Mouse (Mus musculus) bone marrow, adult 2 months (tissue): ENCODE results near the gene C87436. TPM values are rescaled to one million over a fixed set of nuclear protein-coding genes. Genes with fewer than 3 reads are reported as not detected.

ENCODE experiments used
- H3K27ac ChIP-seq: fragments of 200-500 bp; 2 replicates; pipeline ENCODE4 v1.5.1; 2012; ENCODE audit warnings: low read depth, mild to moderate bottlenecking, control low read depth, inconsistent platforms, low read length; ENCODE audit not compliant: control insufficient read depth, poor library complexity, insufficient read depth
- H3K4me1 ChIP-seq: fragments of 200-500 bp; 2 replicates; pipeline ENCODE4 v1.6.1; 2011; ENCODE audit warnings: low read length; ENCODE audit not compliant: control insufficient read depth, insufficient read depth
- H3K4me3 ChIP-seq: fragments of 200-500 bp; replicated peaks from 2 replicates; pipeline ENCODE3; 2011; ENCODE audit warnings: mild to moderate bottlenecking, low read depth, low read length, control low read depth; ENCODE audit not compliant: control insufficient read depth
- CTCF ChIP-seq: fragments of 200-500 bp; IDR thresholded peaks from 2 replicates; pipeline ENCODE4 v1.5.1; 2011; ENCODE audit warnings: low read length, control low read depth; ENCODE audit not compliant: control insufficient read depth, insufficient read depth
- POLR2A ChIP-seq: fragments of 200-500 bp; IDR thresholded peaks from 2 replicates; pipeline ENCODE4 v1.6.1; 2011; ENCODE audit warnings: low read depth, mild to moderate bottlenecking, control low read depth, low read length, borderline replicate concordance; ENCODE audit not compliant: control insufficient read depth
- WGBS: fragments of 180-500 bp; shearing (Covaris S2); methylation state at CpG from one replicate; pipeline ENCODE4 v1.1.7; 2018; 5-methylcytosine and 5-hydroxymethylcytosine counted together
- polyA plus RNA-seq: library from polyadenylated mRNA; stranded (reverse); fragments of >200 nt; gene quantifications from 2 replicates; pipeline ENCODE4 v1.2.4, GENCODE M21; 2011; ENCODE audit warnings: low replicate concordance; ENCODE audit not compliant: missing spikeins, insufficient read depth, insufficient read length

The C87436 gene
- polyA plus RNA-seq: 7.9 and 13.3 TPM in 2 replicates

DNA sequence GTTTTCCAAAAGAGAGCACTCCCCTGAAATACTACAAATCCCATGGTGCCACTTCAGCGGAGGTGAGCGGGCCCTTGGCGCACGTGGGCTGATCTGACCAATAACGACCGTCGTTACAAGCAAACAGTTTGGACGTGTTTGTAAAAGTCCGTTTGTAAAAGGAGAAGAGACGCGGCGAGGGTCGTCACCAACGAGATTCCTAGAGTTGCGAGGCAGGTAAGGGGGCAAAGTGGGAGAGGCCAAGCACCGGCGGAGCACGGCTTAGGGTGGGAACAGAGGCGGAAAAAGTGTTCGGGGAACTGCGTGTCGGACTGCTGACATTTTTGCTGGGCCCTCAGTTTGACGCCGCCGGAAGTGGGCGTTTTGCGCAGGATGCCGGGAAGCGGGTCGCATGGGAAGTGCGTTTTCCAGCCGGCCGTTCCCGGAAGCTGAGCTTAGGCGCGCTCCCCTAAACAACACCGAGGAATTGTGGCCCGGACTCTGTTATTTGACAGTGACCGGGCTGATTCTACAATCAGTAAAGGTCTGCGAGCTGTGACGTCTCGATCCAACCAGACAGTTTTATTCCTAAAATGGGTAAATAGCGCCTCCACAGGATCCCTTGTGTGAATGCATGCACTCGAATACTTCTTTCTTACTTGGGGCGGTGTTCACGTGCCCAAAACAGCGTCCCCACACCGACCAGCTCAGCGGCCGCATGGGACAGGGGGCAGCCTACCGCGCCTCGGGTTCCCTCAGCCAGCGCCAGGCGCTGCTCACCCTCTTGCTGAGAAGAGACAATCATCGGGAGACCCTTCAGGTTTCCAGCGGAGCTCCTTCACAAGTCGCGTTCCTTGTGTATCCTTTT lies at the start of gene C87436:
TSS of gene C87436 (plus strand) at position 103 of the 847 bp plus-strand sequence.
- Histone ChIP-seq H3K4me1 (no peaks in the 10 kb centered on the region; the same call in 1 of the 2 replicates), H3K4me3 (peak within 1 kb of the TSS; percentile 91), H3K27ac (peak within 1 kb of the TSS; percentile 94)
- no peak for TF ChIP-seq CTCF
- peak; percentile 70; the same call in 1 of the 2 replicates for TF ChIP-seq POLR2A
- under 1% methylated on average over 59 of the region's 59 CpGs for WGBS

DNA sequence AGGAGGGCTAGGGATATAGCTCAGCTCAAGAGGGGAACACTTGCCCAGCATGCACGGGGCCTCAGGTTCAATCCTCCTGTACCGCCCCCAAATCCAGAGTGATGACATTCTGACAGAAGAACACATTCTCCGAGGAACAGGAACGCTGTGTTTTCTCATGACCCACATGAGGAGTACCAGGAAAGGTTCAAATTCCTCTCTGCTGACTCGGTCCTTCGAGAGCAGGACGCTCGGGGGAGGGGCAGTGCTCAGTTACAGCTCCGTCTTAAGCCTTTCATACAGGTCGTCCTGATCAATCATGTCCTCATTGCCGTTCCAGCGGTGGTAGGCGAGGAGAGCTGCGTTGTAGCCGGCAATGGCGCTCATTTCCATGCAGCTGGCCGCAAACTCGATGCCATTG lies 49.7 kb upstream of the C87436 start:
- Histone ChIP-seq H3K4me1 (no peaks in the 10 kb centered on the region), H3K4me3 (no peak overlapping the region), H3K27ac (no peak overlapping the region)
- whole genome bisulfite sequencing: 90% methylated on average over 18 of the region's 18 CpGs
- TF ChIP-seq CTCF (no peak), POLR2A (no peak)

DNA sequence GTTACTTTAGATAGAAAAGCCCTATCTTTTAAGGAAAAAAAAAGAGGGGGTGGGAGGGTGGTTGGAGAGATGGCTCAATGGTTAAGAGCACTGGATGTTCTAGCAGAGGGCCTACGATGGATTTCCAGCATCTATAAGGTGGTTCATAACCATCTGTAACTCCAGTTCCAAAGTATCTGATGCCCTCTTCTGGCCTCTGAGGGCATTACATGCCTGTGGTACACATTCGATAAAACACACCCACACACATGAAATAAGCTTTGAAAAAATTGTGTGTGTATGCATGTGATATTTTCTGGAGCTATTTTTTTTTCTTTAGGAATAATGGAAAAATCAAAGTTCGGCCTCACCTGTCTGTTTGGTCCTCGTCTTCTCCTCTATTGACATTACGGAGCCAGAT lies 46.8 kb upstream of the C87436 start:
- TF ChIP-seq CTCF (no peak), POLR2A (no peak)
- H3K27ac ChIP-seq: no peak overlapping the region
- no peaks in the 10 kb centered on the region; the same call in 1 of the 2 replicates for H3K4me1 ChIP-seq
- 88% methylated on average over 5 of the region's 5 CpGs for WGBS
- H3K4me3 ChIP-seq: no peak overlapping the region

DNA sequence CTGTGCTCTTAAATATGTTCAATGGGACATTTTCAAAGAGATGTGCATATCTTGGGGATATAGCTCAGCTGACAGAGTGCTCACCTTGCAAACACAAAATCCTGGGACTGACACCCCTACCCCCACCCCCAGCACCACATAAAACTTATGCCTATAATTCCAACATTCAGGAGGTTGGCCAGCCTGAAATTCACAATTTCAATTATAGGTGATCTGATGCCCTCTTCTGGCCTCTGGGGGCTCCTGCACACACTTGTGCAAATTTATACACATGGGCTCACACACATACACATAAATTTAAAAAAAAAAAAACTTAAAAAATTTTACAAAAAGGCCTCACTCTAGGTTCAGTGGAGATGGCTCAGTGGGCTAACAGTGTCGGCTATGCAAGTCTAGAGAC lies 45.0 kb upstream of the C87436 start:
- WGBS: 89% methylated on average over 1 of the region's 1 CpGs
- TF ChIP-seq POLR2A (no peak), CTCF (no peak)
- no peaks in the 10 kb centered on the region; the same call in 1 of the 2 replicates for H3K4me1 ChIP-seq

DNA sequence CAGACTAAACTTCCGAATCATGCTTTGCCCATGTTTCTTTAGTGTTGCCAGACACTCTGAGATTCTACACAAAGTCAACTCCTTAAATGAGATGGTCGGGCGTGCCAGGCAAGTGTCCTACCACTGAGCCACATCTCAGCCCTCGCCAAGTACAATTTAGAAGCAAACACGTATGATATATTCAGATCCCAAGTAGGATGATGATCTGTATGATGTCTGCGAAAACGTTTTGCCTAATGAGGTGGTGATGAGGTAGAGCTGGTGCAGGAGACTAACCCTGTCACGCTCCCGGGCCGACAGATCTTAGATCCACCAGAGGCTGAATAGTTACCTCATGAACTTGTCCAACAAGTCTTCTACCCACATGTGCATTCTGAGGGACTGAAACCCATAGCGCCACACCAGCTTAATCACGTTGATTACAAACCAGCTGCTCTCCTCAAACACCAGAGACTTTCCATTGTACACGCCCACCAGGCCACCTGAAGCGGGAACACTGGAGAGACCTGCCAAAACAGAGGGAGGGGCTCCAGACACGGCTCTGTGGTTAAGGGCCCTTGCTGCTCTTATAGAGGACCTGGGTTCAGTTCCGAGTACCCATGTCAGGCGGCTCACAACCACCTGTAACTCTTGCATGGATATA lies 44.0 kb upstream of the C87436 start:
- no peaks in the 10 kb centered on the region; the same call in 1 of the 2 replicates for H3K4me1 ChIP-seq
- TF ChIP-seq POLR2A: no peak
- TF ChIP-seq CTCF: no peak
- WGBS: 84% methylated on average over 17 of the region's 17 CpGs
- no peak overlapping the region for H3K4me3 ChIP-seq
- H3K27ac ChIP-seq: no peak overlapping the region

More for the DNA sequence above, 45.0 kb upstream of the C87436 start:
- Histone ChIP-seq H3K4me3 (no peak overlapping the region), H3K27ac (no peak overlapping the region)

DNA sequence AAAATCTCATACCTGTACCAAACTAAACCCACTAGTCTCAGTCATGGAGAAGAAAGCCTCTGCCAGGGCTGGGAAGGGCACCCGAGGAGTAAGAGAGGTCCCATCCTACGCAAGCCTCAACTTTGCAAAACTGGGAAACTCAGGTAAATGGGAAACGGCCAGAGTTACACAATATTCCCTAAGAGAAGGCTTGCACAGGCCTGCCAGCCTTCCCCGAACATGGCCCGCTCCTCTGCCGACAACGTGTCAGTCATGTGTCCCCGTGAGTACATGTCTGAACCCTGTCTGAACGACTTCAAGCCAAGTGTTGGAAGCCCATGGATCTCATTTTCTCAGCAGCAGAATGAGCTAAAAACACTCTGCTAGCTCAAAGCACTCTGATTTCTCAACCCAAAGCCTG lies 43.2 kb upstream of the C87436 start:
- Histone ChIP-seq H3K4me1 (no peaks in the 10 kb centered on the region; the same call in 1 of the 2 replicates), H3K4me3 (no peak overlapping the region), H3K27ac (no peak overlapping the region)
- no peak for TF ChIP-seq CTCF
- TF ChIP-seq POLR2A: no peak
- 66% methylated on average over 9 of the region's 9 CpGs for WGBS

DNA sequence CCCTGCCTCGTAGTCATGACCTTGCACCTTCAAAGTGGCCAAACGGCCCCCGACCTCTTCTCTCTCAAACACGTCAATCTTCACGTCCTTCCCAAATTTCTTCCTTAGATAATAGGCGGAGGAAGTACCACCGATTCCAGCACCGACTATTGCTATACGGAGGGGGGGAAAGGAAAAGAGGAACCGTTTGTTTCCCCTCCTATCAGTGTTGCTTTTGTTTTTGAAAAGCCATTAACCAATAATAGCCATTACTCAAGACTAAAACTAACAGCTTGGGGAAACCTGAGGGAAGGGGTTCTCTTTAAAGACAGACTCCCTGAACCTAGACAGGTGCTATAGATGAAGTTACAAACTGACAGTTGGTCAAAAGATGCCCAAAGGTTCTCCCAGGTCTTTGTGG lies 42.2 kb upstream of the C87436 start:
- Histone ChIP-seq H3K27ac (peak overlapping the region; percentile 44), H3K4me1 (no peaks in the 10 kb centered on the region; the same call in 1 of the 2 replicates), H3K4me3 (peak overlapping the region; percentile 86)
- TF ChIP-seq CTCF (no peak), POLR2A (no peak)
- WGBS: 5% methylated on average over 10 of the region's 10 CpGs
